ENCODE assay signal across 24 mouse cellular contexts in genomic region chr17:88327791-88328190, GRCm38 (mm10).
DNase-seq lines count a peak whose midpoint lies in the region; ATAC-seq and TF ChIP-seq lines count a peak whose summit lies in the region.
"Had no signal": no experiment of that assay in that cellular context is flagged by ENCODE, and none has a peak within 500 bp of the region (broad histone marks: within the 10 kb centered on the region; RNA-seq: fewer than 3 reads in every experiment).

No protein-coding gene starts in this region.

- WGBS in hindbrain, embryonic 10.5 days = 16% methylated on average over 8 of the region's 8 CpGs
- WGBS in hindbrain, embryonic 14.5 days = 23% methylated on average over 8 of the region's 8 CpGs

- H3K36me3 ChIP-seq in hindbrain, embryonic 10.5 days = 0 out of 2 replicates have a peak, but pooled peaks cover 3% of the 10 kb centered on the region
- H3K36me3 ChIP-seq in hindbrain, embryonic 14.5 days (replicated peaks; ENCODE audit: control insufficient read depth, insufficient read depth) = no peaks in the 10 kb centered on the region
- H3K36me3 ChIP-seq: embryonic facial prominence, embryonic 13.5 days; forebrain, embryonic 12.5 days; heart, embryonic 10.5 days had no signal

- H3K4me3 ChIP-seq in hindbrain, embryonic 10.5 days = no peak overlapping the region
- H3K4me3 ChIP-seq in hindbrain, embryonic 14.5 days (replicated peaks; ENCODE audit: low read length) = no peak overlapping the region
- no peak overlapping the region for H3K4me3 ChIP-seq in cortical plate, adult 2 months (ENCODE audit: insufficient read depth, low read length)
- H3K4me3 ChIP-seq: embryonic facial prominence, embryonic 13.5 days; forebrain, embryonic 12.5 days; heart, embryonic 10.5 days had no signal

- TF ChIP-seq CTCF in cortical plate, adult 2 months (IDR thresholded peaks at IDR 0.05; ENCODE audit: extremely low read depth, insufficient read depth, low read length) = no peak

- peaks cover 71% of the 10 kb centered on the region for H3K27me3 ChIP-seq in hindbrain, embryonic 10.5 days (ENCODE audit: insufficient read depth, poor library complexity, severe bottlenecking)
- peaks cover 8% of the 10 kb centered on the region; the same call in 1 of the 2 replicates for H3K27me3 ChIP-seq in hindbrain, embryonic 14.5 days (ENCODE audit: control insufficient read depth, insufficient read depth, low read length)
- H3K27me3 ChIP-seq: CH12.LX; embryonic facial prominence, embryonic 13.5 days; Patski had no signal

- H3K4me2 ChIP-seq in hindbrain, embryonic 14.5 days (replicated peaks) = no peak overlapping the region
- H3K4me2 ChIP-seq: embryonic facial prominence, embryonic 13.5 days; forebrain, embryonic 12.5 days had no signal

- DNase-seq in hindbrain, embryonic 10.5 days (ENCODE audit: low spot score) = peak; percentile 38
- DNase-seq in hindbrain, embryonic 14.5 days (ENCODE audit: low spot score) = no peak
- peak; percentile 53 for DNase-seq in embryo, embryonic 10.5 days (ENCODE audit: low spot score)
- peak; percentile 56 for DNase-seq in mesoderm, embryonic 11.5 days (ENCODE audit: low read depth, low spot score)
- no peak for DNase-seq in thymus, postnatal 25 days
- no peak for DNase-seq in spleen, postnatal 14 days (ENCODE audit: low spot score in 2 of 2)
- DNase-seq: adrenal gland, postnatal 14 days; cerebellum, adult 8-10 months; cerebellum, postnatal 14 days; forebrain, postnatal 0 days; gastrocnemius, postnatal 25 days; heart, adult 11 months; heart, postnatal 10 days; heart, postnatal 4 days; kidney, adult 11 months had no signal

- TF ChIP-seq POLR2A in cortical plate, adult 2 months (IDR thresholded peaks at IDR 0.05; ENCODE audit: extremely low read depth, insufficient read depth, low read length) = no peak

- H3K9ac ChIP-seq in hindbrain, embryonic 14.5 days = no peak overlapping the region
- H3K9ac ChIP-seq: embryonic facial prominence, embryonic 13.5 days; forebrain, embryonic 12.5 days; forebrain, postnatal 0 days had no signal

- no peak for ATAC-seq in hindbrain, embryonic 14.5 days (ENCODE audit: low FRiP score)
- ATAC-seq: activated CD4-positive, CD25-positive, alpha-beta regulatory T cell, adult 4 months; forebrain, postnatal 0 days; hindbrain, embryonic 16.5 days; inflammation-experienced regulatory T-cells, adult 6 months; Patski had no signal

- H3K27ac ChIP-seq in hindbrain, embryonic 10.5 days = peak overlapping the region; percentile 84
- H3K27ac ChIP-seq in hindbrain, embryonic 14.5 days = no peak overlapping the region
- 0 out of 2 replicates have a peak overlapping the region, but pooled peaks have one; percentile 4 for H3K27ac ChIP-seq in cortical plate, adult 2 months (ENCODE audit: insufficient read depth, low read length)
- H3K27ac ChIP-seq: embryonic facial prominence, embryonic 13.5 days; forebrain, embryonic 12.5 days; heart, embryonic 10.5 days had no signal

- H3K9me3 ChIP-seq in hindbrain, embryonic 10.5 days = peaks cover 15% of the 10 kb centered on the region
- peaks cover 5% of the 10 kb centered on the region; the same call in 1 of the 2 replicates for H3K9me3 ChIP-seq in hindbrain, embryonic 14.5 days (ENCODE audit: control insufficient read depth, low read length)

- H3K4me1 ChIP-seq in hindbrain, embryonic 10.5 days (replicated peaks) = peaks cover 55% of the 10 kb centered on the region
- H3K4me1 ChIP-seq in hindbrain, embryonic 14.5 days (replicated peaks; ENCODE audit: control insufficient read depth, insufficient read depth, low read length) = peaks cover 29% of the 10 kb centered on the region
- no peaks in the 10 kb centered on the region for H3K4me1 ChIP-seq in cortical plate, adult 2 months (ENCODE audit: control insufficient read depth, insufficient read depth, low read length)

Comparison
In these comparisons a context has a peak if more than half of its experiments do, and no peak if none do; other contexts are left out.
1. DNase-seq: peak in hindbrain, embryonic 10.5 days (single experiment), embryo, embryonic 10.5 days (single experiment) and mesoderm, embryonic 11.5 days (single experiment); none in hindbrain, embryonic 14.5 days (single experiment), thymus, postnatal 25 days (single experiment) and spleen, postnatal 14 days (0 of 2).